Mouse (Mus musculus) megakaryocyte, embryonic 14.5 days (primary cell): Measurements from ENCODE around the gene Tab2.

Experiments used
- FLI1 ChIP-seq: IDR thresholded peaks from 2 replicates; pipeline ENCODE4 v1.6.1; 2012; ENCODE audit warnings: low read length, inconsistent platforms, mixed read lengths
- GATA1 ChIP-seq: IDR thresholded peaks from 3 replicates; pipeline ENCODE4 v1.6.1; 2012; ENCODE audit warnings: mixed read lengths, low read length, inconsistent platforms, borderline replicate concordance

GRCm38 (mm10) chr10:7992258-7992919, 36.4 kb upstream of the Tab2 start:
- TF ChIP-seq GATA1 = no peak
- no peak for TF ChIP-seq FLI1
